Mouse (Mus musculus): Measurements from ENCODE around the gene Slc25a10.
A peak's percentile ranks its signal among the peaks of the same experiment; 100 is the strongest.

Slc25a10 gene

GRCm38 (mm10) chr11:120491317-120492023, at the start of gene Slc25a10:
Gene Slc25a10, plus strand, starts transcription at chr11:120491840.
- no peaks in the 10 kb centered on the region for H3K27me3 ChIP-seq (ENCODE audit: insufficient read depth, low read length)
- peaks cover 68% of the 10 kb centered on the region for H3K4me1 ChIP-seq (replicated peaks; ENCODE audit: low read depth, low read length)
- TF ChIP-seq CTCF (conservative IDR thresholded peaks at IDR 0.05; ENCODE audit: low read length) = no peak
- TF ChIP-seq POU5F1 (IDR thresholded peaks at IDR 0.05; ENCODE audit: borderline replicate concordance, low read length) = no peak
- TF ChIP-seq NANOG (IDR thresholded peaks at IDR 0.05; ENCODE audit: borderline replicate concordance, low read length) = no peak
- peak within 1 kb of the TSS; percentile 96 for H3K4me3 ChIP-seq (replicated peaks; ENCODE audit: low read length)
- H3K9me3 ChIP-seq (ENCODE audit: low read length) = no peaks in the 10 kb centered on the region
- H3K36me3 ChIP-seq (ENCODE audit: insufficient read depth, low read length) = peaks cover 74% of the 10 kb centered on the region

DNA sequence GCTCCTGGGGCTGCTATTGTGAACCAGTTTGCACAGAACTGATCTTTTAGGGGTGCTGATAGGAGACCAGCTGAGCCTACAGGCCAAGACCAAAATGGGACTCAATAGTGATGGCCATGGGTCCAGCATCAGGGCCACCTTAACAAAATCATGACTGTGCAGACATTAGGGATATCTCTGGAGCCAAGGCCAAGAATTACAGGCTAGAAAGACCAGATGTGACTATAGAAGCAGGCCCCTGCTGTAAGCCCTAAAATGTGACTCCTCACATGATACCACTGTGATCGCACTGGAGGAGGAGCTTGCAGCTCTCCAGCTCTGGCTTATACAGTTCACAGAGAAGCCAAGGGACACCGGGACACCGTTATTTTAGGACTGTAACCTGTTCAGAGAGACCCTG, 49.3 kb upstream of the Slc25a10 start, which contains the start of gene Tspan10:
Gene Tspan10, plus strand, starts transcription at position 301 of the 400 bp plus-strand sequence.
- TF ChIP-seq NANOG (IDR thresholded peaks at IDR 0.05; ENCODE audit: borderline replicate concordance, low read length) (no peak), CTCF (conservative IDR thresholded peaks at IDR 0.05; ENCODE audit: low read length) (no peak), POU5F1 (IDR thresholded peaks at IDR 0.05; ENCODE audit: borderline replicate concordance, low read length) (no peak)
- Histone ChIP-seq H3K4me3 (replicated peaks; ENCODE audit: low read length) (no peak within 1 kb of the TSS), H3K4me1 (replicated peaks; ENCODE audit: low read depth, low read length) (no peaks in the 10 kb centered on the region; the same call in 1 of the 2 replicates), H3K36me3 (ENCODE audit: insufficient read depth, low read length) (no peaks in the 10 kb centered on the region), H3K27me3 (ENCODE audit: insufficient read depth, low read length) (no peaks in the 10 kb centered on the region), H3K9me3 (ENCODE audit: low read length) (no peaks in the 10 kb centered on the region)

DNA sequence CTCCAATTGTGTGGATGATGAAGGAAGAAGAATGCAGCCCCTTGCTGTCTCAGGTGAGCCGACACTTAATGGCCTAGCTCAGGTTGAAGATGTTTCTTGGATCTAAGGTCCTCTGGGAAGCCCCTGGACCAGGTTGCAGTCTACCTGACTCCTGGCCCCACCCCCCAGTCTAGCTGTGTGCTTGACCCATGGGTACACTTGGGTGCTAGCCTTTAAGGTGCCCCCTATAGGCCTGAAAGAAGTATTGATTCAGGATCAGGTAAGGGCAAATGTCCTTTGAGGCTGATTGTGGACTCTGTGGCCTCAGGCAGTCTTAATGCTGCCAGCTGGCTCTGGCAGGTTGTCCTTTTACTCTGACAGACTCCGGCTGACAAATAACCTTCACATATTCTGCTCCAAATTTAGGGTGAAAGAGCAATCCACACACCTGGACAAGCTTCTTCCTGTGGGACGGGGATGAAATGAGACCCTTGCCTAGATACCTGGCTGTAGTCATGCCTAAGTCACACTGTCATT, 48.8 kb upstream of the Slc25a10 start:
- H3K36me3 ChIP-seq (ENCODE audit: insufficient read depth, low read length) = no peaks in the 10 kb centered on the region
- H3K27me3 ChIP-seq (ENCODE audit: insufficient read depth, low read length) = no peaks in the 10 kb centered on the region
- no peaks in the 10 kb centered on the region for H3K9me3 ChIP-seq (ENCODE audit: low read length)
- TF ChIP-seq CTCF (conservative IDR thresholded peaks at IDR 0.05; ENCODE audit: low read length) (no peak; the same call in 1 of the 2 replicates), POU5F1 (IDR thresholded peaks at IDR 0.05; ENCODE audit: borderline replicate concordance, low read length) (no peak), NANOG (IDR thresholded peaks at IDR 0.05; ENCODE audit: borderline replicate concordance, low read length) (no peak)
- peaks cover 2% of the 10 kb centered on the region; the same call in 1 of the 2 replicates for H3K4me1 ChIP-seq (replicated peaks; ENCODE audit: low read depth, low read length)
- H3K4me3 ChIP-seq (replicated peaks; ENCODE audit: low read length) = no peak overlapping the region

DNA sequence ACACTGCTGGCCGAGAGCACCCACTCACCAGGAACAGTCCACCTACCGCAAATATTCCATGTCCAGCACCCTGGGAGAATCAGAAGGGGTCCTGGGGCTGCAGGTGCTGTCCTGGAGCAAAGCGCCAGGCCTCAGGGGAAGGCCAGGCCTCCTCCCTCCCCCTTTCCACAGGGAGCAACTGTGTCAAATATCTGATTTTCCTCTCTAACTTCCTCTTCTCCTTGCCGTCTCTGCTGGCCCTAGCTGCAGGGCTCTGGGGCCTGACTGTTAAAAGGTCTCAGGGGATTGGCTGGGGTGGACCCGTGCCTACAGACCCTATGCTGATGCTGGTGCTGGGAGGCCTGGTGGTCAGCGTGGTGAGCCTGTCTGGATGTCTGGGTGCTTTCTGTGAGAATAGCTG, 47.5 kb upstream of the Slc25a10 start:
- H3K4me3 ChIP-seq (replicated peaks; ENCODE audit: low read length) = no peak overlapping the region
- no peak for TF ChIP-seq CTCF (conservative IDR thresholded peaks at IDR 0.05; ENCODE audit: low read length)
- no peak for TF ChIP-seq POU5F1 (IDR thresholded peaks at IDR 0.05; ENCODE audit: borderline replicate concordance, low read length)
- no peak for TF ChIP-seq NANOG (IDR thresholded peaks at IDR 0.05; ENCODE audit: borderline replicate concordance, low read length)
- peaks cover 11% of the 10 kb centered on the region for H3K4me1 ChIP-seq (replicated peaks; ENCODE audit: low read depth, low read length)
- H3K9me3 ChIP-seq (ENCODE audit: low read length) = no peaks in the 10 kb centered on the region
- no peaks in the 10 kb centered on the region for H3K36me3 ChIP-seq (ENCODE audit: insufficient read depth, low read length)
- no peaks in the 10 kb centered on the region for H3K27me3 ChIP-seq (ENCODE audit: insufficient read depth, low read length)

DNA sequence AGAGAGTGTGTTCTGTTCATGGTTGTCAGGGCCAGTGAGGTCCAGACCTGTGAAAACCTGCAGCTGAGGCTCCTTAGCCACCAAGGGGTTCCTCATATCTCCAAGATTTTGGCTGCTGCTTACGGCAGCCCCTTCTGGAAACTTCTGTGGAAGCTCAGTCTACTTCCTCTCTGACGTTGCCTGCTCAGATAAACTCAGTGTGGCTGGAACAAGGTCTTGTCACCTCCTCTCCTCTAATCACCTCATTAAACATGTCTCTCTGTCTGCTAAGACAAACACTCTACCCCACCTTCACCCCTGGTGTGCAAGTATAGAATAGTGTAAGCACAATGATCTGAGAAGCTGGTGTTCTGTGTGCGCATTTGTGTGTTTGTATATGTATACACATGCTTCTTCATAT, 46.2 kb upstream of the Slc25a10 start:
- no peak for TF ChIP-seq CTCF (conservative IDR thresholded peaks at IDR 0.05; ENCODE audit: low read length)
- no peak for TF ChIP-seq POU5F1 (IDR thresholded peaks at IDR 0.05; ENCODE audit: borderline replicate concordance, low read length)
- TF ChIP-seq NANOG (IDR thresholded peaks at IDR 0.05; ENCODE audit: borderline replicate concordance, low read length) = no peak
- H3K36me3 ChIP-seq (ENCODE audit: insufficient read depth, low read length) = no peaks in the 10 kb centered on the region
- no peak overlapping the region for H3K4me3 ChIP-seq (replicated peaks; ENCODE audit: low read length)
- H3K4me1 ChIP-seq (replicated peaks; ENCODE audit: low read depth, low read length) = peaks cover 11% of the 10 kb centered on the region
- no peaks in the 10 kb centered on the region for H3K9me3 ChIP-seq (ENCODE audit: low read length)
- H3K27me3 ChIP-seq (ENCODE audit: insufficient read depth, low read length) = no peaks in the 10 kb centered on the region

- Histone ChIP-seq H3K4me1 (replicated peaks; ENCODE audit: low read depth, low read length) (peaks cover 11% of the 10 kb centered on the region), H3K27me3 (ENCODE audit: insufficient read depth, low read length) (no peaks in the 10 kb centered on the region), H3K4me3 (replicated peaks; ENCODE audit: low read length) (no peak overlapping the region), H3K9me3 (ENCODE audit: low read length) (no peaks in the 10 kb centered on the region), H3K36me3 (ENCODE audit: insufficient read depth, low read length) (no peaks in the 10 kb centered on the region)
- TF ChIP-seq NANOG (IDR thresholded peaks at IDR 0.05; ENCODE audit: borderline replicate concordance, low read length) (no peak), POU5F1 (IDR thresholded peaks at IDR 0.05; ENCODE audit: borderline replicate concordance, low read length) (no peak), CTCF (conservative IDR thresholded peaks at IDR 0.05; ENCODE audit: low read length) (no peak)
These were observed 44.5 kb upstream of the Slc25a10 start for GRCm38 (mm10) chr11:120447179-120447578.

- Histone ChIP-seq H3K27me3 (ENCODE audit: insufficient read depth, low read length) (peaks cover 5% of the 10 kb centered on the region; the same call in 1 of the 2 replicates), H3K4me3 (replicated peaks; ENCODE audit: low read length) (no peak overlapping the region), H3K4me1 (replicated peaks; ENCODE audit: low read depth, low read length) (peaks cover 21% of the 10 kb centered on the region), H3K36me3 (ENCODE audit: insufficient read depth, low read length) (peaks cover 8% of the 10 kb centered on the region), H3K9me3 (ENCODE audit: low read length) (peaks cover 14% of the 10 kb centered on the region)
- no peak for TF ChIP-seq POU5F1 (IDR thresholded peaks at IDR 0.05; ENCODE audit: borderline replicate concordance, low read length)
- TF ChIP-seq CTCF (conservative IDR thresholded peaks at IDR 0.05; ENCODE audit: low read length) = no peak
- no peak for TF ChIP-seq NANOG (IDR thresholded peaks at IDR 0.05; ENCODE audit: borderline replicate concordance, low read length)
These were observed 39.4 kb upstream of the Slc25a10 start for GRCm38 (mm10) chr11:120452246-120452645.

GRCm38 (mm10) chr11:120453306-120453705, 38.3 kb upstream of the Slc25a10 start, which contains the start of gene Pde6g:
Gene Pde6g, minus strand, starts transcription at chr11:120453500.
- no peak within 1 kb of the TSS for H3K4me3 ChIP-seq (replicated peaks; ENCODE audit: low read length)
- TF ChIP-seq NANOG (IDR thresholded peaks at IDR 0.05; ENCODE audit: borderline replicate concordance, low read length) (no peak), POU5F1 (IDR thresholded peaks at IDR 0.05; ENCODE audit: borderline replicate concordance, low read length) (no peak), CTCF (conservative IDR thresholded peaks at IDR 0.05; ENCODE audit: low read length) (no peak)
- H3K27me3 ChIP-seq (ENCODE audit: insufficient read depth, low read length) = peaks cover 9% of the 10 kb centered on the region; the same call in 1 of the 2 replicates
- peaks cover 14% of the 10 kb centered on the region for H3K9me3 ChIP-seq (ENCODE audit: low read length)
- H3K4me1 ChIP-seq (replicated peaks; ENCODE audit: low read depth, low read length) = peaks cover 18% of the 10 kb centered on the region
- H3K36me3 ChIP-seq (ENCODE audit: insufficient read depth, low read length) = peaks cover 8% of the 10 kb centered on the region

Data from E14TG2a.4 (cell line).